ENCODE assay signal across 12 mouse cellular contexts in genomic region chr13:37830874-37831311, GRCm38 (mm10). TPM values are rescaled to one million over a fixed set of nuclear protein-coding genes. Genes with fewer than 3 reads are reported as not detected.
DNase-seq lines count a peak whose midpoint lies in the region; ATAC-seq and TF ChIP-seq lines count a peak whose summit lies in the region.
"Had no signal": no experiment of that assay in that cellular context is flagged by ENCODE, and none has a peak within 500 bp of the region (broad histone marks: within the 10 kb centered on the region; RNA-seq: fewer than 3 reads in every experiment).

No protein-coding gene starts in this region.

- H3K9ac ChIP-seq in heart, embryonic 13.5 days: peak overlapping the region; percentile 17; the same call in 1 of the 2 replicates
- no peak overlapping the region for H3K9ac ChIP-seq in ES-Bruce4 (ENCODE audit: low read depth, poor library complexity, severe bottlenecking)
- H3K9ac ChIP-seq in embryonic facial prominence, embryonic 13.5 days: peak overlapping the region; percentile 51; the same call in 1 of the 2 replicates
- H3K9ac ChIP-seq in lung, embryonic 15.5 days: no peak overlapping the region
- no peak overlapping the region for H3K9ac ChIP-seq in forebrain, embryonic 13.5 days
- H3K9ac ChIP-seq: hindbrain, embryonic 15.5 days; limb, embryonic 12.5 days; neural tube, embryonic 13.5 days had no signal

- 37% methylated on average over 4 of the region's 4 CpGs for WGBS in heart, embryonic 13.5 days
- WGBS in embryonic facial prominence, embryonic 13.5 days: 40% methylated on average over 4 of the region's 4 CpGs
- WGBS in lung, embryonic 15.5 days: 43% methylated on average over 4 of the region's 4 CpGs
- WGBS in forebrain, embryonic 13.5 days: 11% methylated on average over 4 of the region's 4 CpGs

- no peaks in the 10 kb centered on the region for H3K9me3 ChIP-seq in heart, embryonic 13.5 days
- no peaks in the 10 kb centered on the region for H3K9me3 ChIP-seq in ES-Bruce4 (replicated peaks; ENCODE audit: control insufficient read depth, insufficient read depth, low read length, poor library complexity, severe bottlenecking)
- H3K9me3 ChIP-seq in embryonic facial prominence, embryonic 13.5 days: no peaks in the 10 kb centered on the region
- no peaks in the 10 kb centered on the region for H3K9me3 ChIP-seq in lung, embryonic 15.5 days
- no peaks in the 10 kb centered on the region for H3K9me3 ChIP-seq in forebrain, embryonic 13.5 days (replicated peaks)
- H3K9me3 ChIP-seq: hindbrain, embryonic 15.5 days; limb, embryonic 12.5 days; neural tube, embryonic 13.5 days had no signal

- H3K36me3 ChIP-seq in heart, embryonic 13.5 days: no peaks in the 10 kb centered on the region
- H3K36me3 ChIP-seq in ES-Bruce4 (ENCODE audit: control insufficient read depth, insufficient read depth, low read length, poor library complexity, severe bottlenecking): no peaks in the 10 kb centered on the region
- H3K36me3 ChIP-seq in embryonic facial prominence, embryonic 13.5 days: no peaks in the 10 kb centered on the region
- H3K36me3 ChIP-seq in lung, embryonic 15.5 days: no peaks in the 10 kb centered on the region
- H3K36me3 ChIP-seq in forebrain, embryonic 13.5 days (ENCODE audit: poor library complexity, severe bottlenecking): no peaks in the 10 kb centered on the region
- H3K36me3 ChIP-seq: hindbrain, embryonic 15.5 days; limb, embryonic 12.5 days; neural tube, embryonic 13.5 days had no signal

- DNase-seq in heart, adult 18-20 months: no peak
- DNase-seq: thymus, adult 18-20 months had no signal

- H3K4me3 ChIP-seq in heart, embryonic 13.5 days: no peak overlapping the region
- H3K4me3 ChIP-seq in ES-Bruce4 (ENCODE audit: low read depth, low read length): no peak overlapping the region
- no peak overlapping the region for H3K4me3 ChIP-seq in embryonic facial prominence, embryonic 13.5 days
- no peak overlapping the region for H3K4me3 ChIP-seq in lung, embryonic 15.5 days
- H3K4me3 ChIP-seq in forebrain, embryonic 13.5 days: no peak overlapping the region
- H3K4me3 ChIP-seq: hindbrain, embryonic 15.5 days; limb, embryonic 12.5 days; neural tube, embryonic 13.5 days had no signal

- H3K4me2 ChIP-seq in heart, embryonic 13.5 days: peak overlapping the region; percentile 16
- 0 out of 2 replicates have a peak overlapping the region, but pooled peaks have one; percentile 20 for H3K4me2 ChIP-seq in embryonic facial prominence, embryonic 13.5 days
- no peak overlapping the region for H3K4me2 ChIP-seq in lung, embryonic 15.5 days
- no peak overlapping the region for H3K4me2 ChIP-seq in forebrain, embryonic 13.5 days
- H3K4me2 ChIP-seq: hindbrain, embryonic 15.5 days; limb, embryonic 12.5 days; neural tube, embryonic 13.5 days had no signal

- no peak for TF ChIP-seq CTCF in ES-Bruce4 (IDR thresholded peaks at IDR 0.05; ENCODE audit: low read depth, low read length)

- no peak for TF ChIP-seq POLR2A in ES-Bruce4 (IDR thresholded peaks at IDR 0.05; ENCODE audit: insufficient read depth, low read length)

- H3K4me1 ChIP-seq in heart, embryonic 13.5 days: peaks cover 63% of the 10 kb centered on the region
- H3K4me1 ChIP-seq in ES-Bruce4 (ENCODE audit: control insufficient read depth, insufficient read depth, low read length): peaks cover 16% of the 10 kb centered on the region
- peaks cover 58% of the 10 kb centered on the region for H3K4me1 ChIP-seq in embryonic facial prominence, embryonic 13.5 days
- peaks cover 59% of the 10 kb centered on the region for H3K4me1 ChIP-seq in lung, embryonic 15.5 days
- H3K4me1 ChIP-seq in forebrain, embryonic 13.5 days: peaks cover 22% of the 10 kb centered on the region

- no peaks in the 10 kb centered on the region for H3K27me3 ChIP-seq in heart, embryonic 13.5 days (replicated peaks)
- no peaks in the 10 kb centered on the region for H3K27me3 ChIP-seq in ES-Bruce4 (ENCODE audit: control insufficient read depth, insufficient read depth, low read length, poor library complexity, severe bottlenecking)
- H3K27me3 ChIP-seq in embryonic facial prominence, embryonic 13.5 days: no peaks in the 10 kb centered on the region
- no peaks in the 10 kb centered on the region for H3K27me3 ChIP-seq in lung, embryonic 15.5 days
- peaks cover 57% of the 10 kb centered on the region for H3K27me3 ChIP-seq in forebrain, embryonic 13.5 days
- H3K27me3 ChIP-seq: limb, embryonic 12.5 days had no signal

- 0 out of 2 replicates have a peak, but pooled peaks have one; percentile 49 for TF ChIP-seq EP300 in ES-Bruce4 (IDR thresholded peaks at IDR 0.05; ENCODE audit: insufficient read depth, low read depth, low read length)

- ATAC-seq in heart, embryonic 13.5 days (ENCODE audit: extremely low read depth, insufficient number of reproducible peaks, low FRiP score, low TSS enrichment): no peak
- ATAC-seq in embryonic facial prominence, embryonic 13.5 days (ENCODE audit: insufficient number of reproducible peaks, insufficient read depth, low FRiP score, low TSS enrichment, low read depth): no peak
- ATAC-seq in lung, embryonic 15.5 days (ENCODE audit: borderline replicate concordance, extremely low read depth, low FRiP score, low TSS enrichment): no peak
- no peak for ATAC-seq in megakaryocyte progenitor cell, adult 5-6 weeks (replicated peaks; ENCODE audit: poor library complexity)
- no peak for ATAC-seq in erythroblast, adult 5-6 weeks (replicated peaks; ENCODE audit: low FRiP score, poor library complexity, severe bottlenecking)
- ATAC-seq in forebrain, embryonic 13.5 days: no peak

- peak overlapping the region; percentile 17; the same call in 1 of the 2 replicates for H3K27ac ChIP-seq in heart, embryonic 13.5 days (replicated peaks)
- H3K27ac ChIP-seq in ES-Bruce4 (ENCODE audit: insufficient read depth, low read length): peak overlapping the region; percentile 46
- H3K27ac ChIP-seq in embryonic facial prominence, embryonic 13.5 days: peak overlapping the region; percentile 51
- H3K27ac ChIP-seq in lung, embryonic 15.5 days: peak overlapping the region; percentile 73
- H3K27ac ChIP-seq in forebrain, embryonic 13.5 days: no peak overlapping the region
- H3K27ac ChIP-seq: hindbrain, embryonic 15.5 days; limb, embryonic 12.5 days; neural tube, embryonic 13.5 days had no signal

RNA-seq across cellular contexts. Expression of gene Rreb1, which starts 52.7 kb away (rescaled TPM):
- 9.4 and 11.0 TPM in 2 replicates for polyA plus RNA-seq in heart, embryonic 13.5 days (2015; fragmentation: Nextera tagmentation; extraction: Ambion mirVana)
- 10 to 100 TPM; 34.0 to 34.4 TPM for total RNA-seq in heart, adult 18-20 months (2021)
- 25.9 and 31.5 TPM in 2 replicates for polyA plus RNA-seq in ES-Bruce4 (2011; ENCODE audit: insufficient read depth, insufficient read length, low read depth, missing spikeins)
- polyA plus RNA-seq in embryonic facial prominence, embryonic 13.5 days (2015; fragmentation: Nextera tagmentation; extraction: Ambion mirVana): 13.2 and 15.0 TPM in 2 replicates
- polyA plus RNA-seq in lung, embryonic 15.5 days (2015; fragmentation: Nextera tagmentation; extraction: Ambion mirVana): 16.8 and 17.9 TPM in 2 replicates
- 58.0 and 62.9 TPM in 2 replicates for total RNA-seq in megakaryocyte progenitor cell, adult 5-6 weeks (2015)
- total RNA-seq in megakaryocyte progenitor cell, adult 5-6 weeks (2017): 14.7 and 19.4 TPM in 2 replicates
- total RNA-seq in erythroblast, adult 5-6 weeks (2015; ENCODE audit: low replicate concordance): 9.2 and 11.7 TPM in 2 replicates
- 2.4 and 8.2 TPM in 2 replicates for total RNA-seq in erythroblast, adult 5-6 weeks (2017; ENCODE audit: low replicate concordance)
- 1.6 and 1.7 TPM in 2 replicates for polyA plus RNA-seq in forebrain, embryonic 13.5 days (2015; fragmentation: Nextera tagmentation; extraction: Ambion mirVana)

Comparison
In these comparisons a context has a peak if more than half of its experiments do, and no peak if none do; other contexts are left out.
1. H3K4me2 ChIP-seq: peak in heart, embryonic 13.5 days (single experiment) and embryonic facial prominence, embryonic 13.5 days (single experiment); none in lung, embryonic 15.5 days (single experiment) and forebrain, embryonic 13.5 days (single experiment).
2. H3K9ac ChIP-seq: peak in heart, embryonic 13.5 days (single experiment) and embryonic facial prominence, embryonic 13.5 days (single experiment); none in ES-Bruce4 (single experiment), lung, embryonic 15.5 days (single experiment) and forebrain, embryonic 13.5 days (single experiment).